In the genomic region with DNA sequence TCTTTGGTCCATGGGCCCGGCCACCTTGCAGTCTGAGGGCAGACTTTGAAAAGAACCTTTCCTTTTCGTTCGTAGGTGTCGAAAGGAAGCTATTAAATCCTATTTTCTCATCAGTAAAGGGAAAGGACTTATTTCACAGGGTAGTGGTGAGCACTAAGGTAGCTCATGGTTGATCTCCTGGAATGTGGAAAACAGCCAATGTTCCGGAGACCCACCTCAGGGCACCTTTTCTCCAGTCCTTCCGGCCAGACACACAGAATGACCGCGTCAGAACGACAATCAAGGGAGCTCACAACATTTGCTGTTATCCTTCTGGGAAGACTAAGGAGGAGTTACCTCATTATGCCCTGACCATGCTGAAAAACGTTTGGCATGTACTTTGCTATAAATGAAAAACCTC, we compare ENCODE assay signal across 9 mouse cellular contexts. TPM values are rescaled to one million over a fixed set of nuclear protein-coding genes. Genes with fewer than 3 reads are reported as not detected.
A peak's percentile ranks its signal among the peaks of the same experiment; 100 is the strongest.
DNase-seq lines count a peak whose midpoint lies in the region; ATAC-seq and TF ChIP-seq lines count a peak whose summit lies in the region.
"Had no signal": no experiment of that assay in that cellular context is flagged by ENCODE, and none has a peak within 500 bp of the region (broad histone marks: within the 10 kb centered on the region; RNA-seq: fewer than 3 reads in every experiment).

No protein-coding gene starts in this region.

- H3K79me2 ChIP-seq in myocyte (ENCODE audit: control insufficient read depth, insufficient read depth), result no peaks in the 10 kb centered on the region

- TF ChIP-seq CTCF in cortical plate, adult 2 months (IDR thresholded peaks at IDR 0.05; ENCODE audit: extremely low read depth, insufficient read depth, low read length), result no peak
- TF ChIP-seq CTCF in kidney, postnatal 0 days (IDR thresholded peaks at IDR 0.05; ENCODE audit: low read depth), result no peak

- H3K9ac ChIP-seq in kidney, embryonic 14.5 days (ENCODE audit: low read depth, low read length), result peak overlapping the region; percentile 51
- peak overlapping the region; percentile 71 for H3K9ac ChIP-seq in kidney, postnatal 0 days (ENCODE audit: low read depth, low read length)

- no peak for DNase-seq in kidney, adult 9 months
- DNase-seq in kidney, postnatal 0 days (ENCODE audit: low spot score), result no peak
- no peak for DNase-seq in c-Kit-positive CD71-positive TER-119-positive erythroid progenitor cells, embryonic 14.5 days (ENCODE audit: low spot score)
- DNase-seq in spleen, postnatal 4 days (ENCODE audit: low spot score in 2 of 2), result no peak
- no peak for DNase-seq in adrenal gland, postnatal 14 days

- no peaks in the 10 kb centered on the region for H3K36me3 ChIP-seq in kidney, embryonic 14.5 days (ENCODE audit: control insufficient read depth, insufficient read depth, low read length)
- H3K36me3 ChIP-seq in kidney, postnatal 0 days (ENCODE audit: insufficient read depth, low read length), result no peaks in the 10 kb centered on the region
- H3K36me3 ChIP-seq in myocyte (ENCODE audit: control insufficient read depth, insufficient read depth), result no peaks in the 10 kb centered on the region

- H3K4me2 ChIP-seq in kidney, embryonic 14.5 days (replicated peaks; ENCODE audit: low read depth, low read length), result peak overlapping the region; percentile 73
- H3K4me2 ChIP-seq in kidney, postnatal 0 days (ENCODE audit: low read length), result peak overlapping the region; percentile 88
- H3K4me2 ChIP-seq in myocyte (ENCODE audit: low read depth), result peak overlapping the region; percentile 47

- peaks cover 5% of the 10 kb centered on the region; the same call in 1 of the 2 replicates for H3K4me1 ChIP-seq in kidney, embryonic 14.5 days (ENCODE audit: control insufficient read depth, insufficient read depth, low read length)
- no peaks in the 10 kb centered on the region for H3K4me1 ChIP-seq in cortical plate, adult 2 months (ENCODE audit: control insufficient read depth, insufficient read depth, low read length)
- H3K4me1 ChIP-seq in kidney, postnatal 0 days (replicated peaks; ENCODE audit: insufficient read depth, low read length), result no peaks in the 10 kb centered on the region

- peak overlapping the region; percentile 49 for H3K4me3 ChIP-seq in kidney, embryonic 14.5 days (ENCODE audit: low read length)
- peak overlapping the region; percentile 53 for H3K4me3 ChIP-seq in cortical plate, adult 2 months (ENCODE audit: insufficient read depth, low read length)
- H3K4me3 ChIP-seq in kidney, postnatal 0 days (replicated peaks; ENCODE audit: low read depth, low read length), result peak overlapping the region; percentile 47
- peak overlapping the region; percentile 30 for H3K4me3 ChIP-seq in myocyte

- no peak overlapping the region for H3ac ChIP-seq in myocyte (ENCODE audit: control insufficient read depth, insufficient read length)

- no peaks in the 10 kb centered on the region for H3K27me3 ChIP-seq in kidney, embryonic 14.5 days (ENCODE audit: control insufficient read depth, insufficient read depth, low read length)
- no peaks in the 10 kb centered on the region for H3K27me3 ChIP-seq in kidney, postnatal 0 days (ENCODE audit: insufficient read depth, low read length)
- H3K27me3 ChIP-seq in myocyte (ENCODE audit: control insufficient read depth, insufficient read depth, insufficient read length), result peaks cover 7% of the 10 kb centered on the region

- no peaks in the 10 kb centered on the region for H3K9me3 ChIP-seq in kidney, embryonic 14.5 days (ENCODE audit: control insufficient read depth, low read length)
- H3K9me3 ChIP-seq in kidney, postnatal 0 days (replicated peaks; ENCODE audit: low read length), result no peaks in the 10 kb centered on the region

- no peak for TF ChIP-seq POLR2A in cortical plate, adult 2 months (IDR thresholded peaks at IDR 0.05; ENCODE audit: extremely low read depth, insufficient read depth, low read length)
- TF ChIP-seq POLR2A in myocyte (IDR thresholded peaks at IDR 0.05; ENCODE audit: insufficient read length, low read depth), result no peak

- peak; percentile 21; the same call in 1 of the 2 replicates for ATAC-seq in kidney, embryonic 14.5 days (ENCODE audit: low FRiP score, low TSS enrichment)
- 0 out of 2 replicates have a peak, but pooled peaks have one; percentile 23 for ATAC-seq in kidney, postnatal 0 days (replicated peaks; ENCODE audit: low FRiP score, low read depth)

- WGBS in kidney, embryonic 14.5 days, result 30% methylated on average over 10 of the region's 10 CpGs
- 15% methylated on average over 10 of the region's 10 CpGs for WGBS in kidney, postnatal 0 days

- H3K27ac ChIP-seq in kidney, embryonic 14.5 days (ENCODE audit: low read depth, low read length), result peak overlapping the region; percentile 60
- peak overlapping the region; percentile 9; the same call in 1 of the 2 replicates for H3K27ac ChIP-seq in cortical plate, adult 2 months (ENCODE audit: insufficient read depth, low read length)
- peak overlapping the region; percentile 92 for H3K27ac ChIP-seq in kidney, postnatal 0 days

TF ChIP-seq in myocyte, 11 proteins besides CTCF, POLR2A, EP300 and RAD21:
- no peak for TF ChIP-seq SRF (IDR thresholded peaks at IDR 0.05; ENCODE audit: control insufficient read depth, insufficient read length, low read depth)
- TF ChIP-seq USF1 (IDR thresholded peaks at IDR 0.05; ENCODE audit: low read depth), result no peak
- no peak for TF ChIP-seq REST (IDR thresholded peaks at IDR 0.05; ENCODE audit: insufficient read depth, insufficient read length)
- TF ChIP-seq MYOD1 (IDR thresholded peaks at IDR 0.05; ENCODE audit: control insufficient read depth in 1 of 3, insufficient read length in 2 of 3, low read depth in 2 of 3), result no peak
- TF ChIP-seq MAX (IDR thresholded peaks at IDR 0.05; ENCODE audit: low read depth), result no peak
- TF ChIP-seq E2F4 (IDR thresholded peaks at IDR 0.05; ENCODE audit: insufficient read depth), result no peak
- TF ChIP-seq TCF3 (IDR thresholded peaks at IDR 0.05; ENCODE audit: insufficient read length, low read depth), result no peak

RNA-seq across cellular contexts. Expression of gene Cd59a, which starts 0.7 kb away (rescaled TPM):
- 38.2 and 40.7 TPM in 2 replicates for polyA plus RNA-seq in kidney, embryonic 14.5 days (2014; fragmentation: Nextera tagmentation; extraction: Ambion mirVana)
- polyA plus RNA-seq in cortical plate, adult 2 months (2012; rRNA removed), result 11.4 and 14.9 TPM in 2 replicates
- polyA plus RNA-seq in kidney, postnatal 0 days (2015; fragmentation: Nextera tagmentation; extraction: Ambion mirVana), result 67.0 and 70.8 TPM in 2 replicates
- 12.5 TPM for polyA plus RNA-seq in myocyte (2012; fragmentation: generic; extraction: Trizol)
- total RNA-seq in adrenal gland, postnatal 14 days (2021), result 47.4 and 51.9 TPM in 2 replicates

RNA-seq across cellular contexts. Expression of gene A930018P22Rik, which starts 26.3 kb away (rescaled TPM):
- polyA plus RNA-seq in kidney, embryonic 14.5 days (2014; fragmentation: Nextera tagmentation; extraction: Ambion mirVana), result 0.27 TPM in 1 of 2 replicates, not detected in the other
- 0.19 TPM in 1 of 2 replicates, not detected in the other for polyA plus RNA-seq in cortical plate, adult 2 months (2012; rRNA removed)
- polyA plus RNA-seq in kidney, postnatal 0 days (2015; fragmentation: Nextera tagmentation; extraction: Ambion mirVana), result 0.17 and 0.29 TPM in 2 replicates
- 0.08 TPM for polyA plus RNA-seq in myocyte (2012; fragmentation: generic; extraction: Trizol)
- total RNA-seq in adrenal gland, postnatal 14 days (2021), result 1.1 and 2.4 TPM in 2 replicates
- total RNA-seq: left cerebral cortex, postnatal 25 days had no signal

RNA-seq across cellular contexts. Expression of gene Cd59b, which starts 26.6 kb away (rescaled TPM):
- polyA plus RNA-seq in kidney, embryonic 14.5 days (2014; fragmentation: Nextera tagmentation; extraction: Ambion mirVana), result 5.6 and 9.3 TPM in 2 replicates
- 5.9 and 7.6 TPM in 2 replicates for polyA plus RNA-seq in cortical plate, adult 2 months (2012; rRNA removed)
- 10.7 and 11.6 TPM in 2 replicates for polyA plus RNA-seq in kidney, postnatal 0 days (2015; fragmentation: Nextera tagmentation; extraction: Ambion mirVana)
- polyA plus RNA-seq in myocyte (2012; fragmentation: generic; extraction: Trizol), result not detected
- 4.4 and 4.6 TPM in 2 replicates for total RNA-seq in adrenal gland, postnatal 14 days (2021)

RNA-seq across cellular contexts. Expression of gene Gm10799, which starts 27.9 kb away (rescaled TPM):
- polyA plus RNA-seq in kidney, embryonic 14.5 days (2014; fragmentation: Nextera tagmentation; extraction: Ambion mirVana), result not detected in 2 replicates
- not detected in 2 replicates for polyA plus RNA-seq in cortical plate, adult 2 months (2012; rRNA removed)
- not detected in 2 replicates for polyA plus RNA-seq in kidney, postnatal 0 days (2015; fragmentation: Nextera tagmentation; extraction: Ambion mirVana)
- not detected for polyA plus RNA-seq in myocyte (2012; fragmentation: generic; extraction: Trizol)
- total RNA-seq in adrenal gland, postnatal 14 days (2021), result not detected in 2 replicates
- total RNA-seq: left cerebral cortex, postnatal 25 days had no signal

RNA-seq across cellular contexts. Expression of gene Gm10912, which starts 30.6 kb away (rescaled TPM):
- polyA plus RNA-seq in kidney, embryonic 14.5 days (2014; fragmentation: Nextera tagmentation; extraction: Ambion mirVana), result not detected in 2 replicates
- polyA plus RNA-seq in cortical plate, adult 2 months (2012; rRNA removed), result 0.42 and 0.48 TPM in 2 replicates
- not detected in 2 replicates for polyA plus RNA-seq in kidney, postnatal 0 days (2015; fragmentation: Nextera tagmentation; extraction: Ambion mirVana)
- not detected for polyA plus RNA-seq in myocyte (2012; fragmentation: generic; extraction: Trizol)
- total RNA-seq in adrenal gland, postnatal 14 days (2021), result 0.59 TPM in 1 of 2 replicates, not detected in the other

Comparison
In these comparisons a context has a peak if more than half of its experiments do, and no peak if none do; other contexts are left out.
1. H3K27ac ChIP-seq: peak in every context shown above with its lines; median percentile 92 in kidney, postnatal 0 days; 60 in kidney, embryonic 14.5 days; 9 in cortical plate, adult 2 months.